Mouse (Mus musculus) megakaryocyte-erythroid progenitor cell, adult 5-6 weeks (primary cell): Measurements from ENCODE around the gene Crb3. TPM values are rescaled to one million over a fixed set of nuclear protein-coding genes. Genes with fewer than 3 reads are reported as not detected.

Experiments
- ATAC-seq: replicated peaks from 2 replicates; pipeline ENCODE4 v1.8.0; 2016; ENCODE audit warnings: mild to moderate bottlenecking, inconsistent platforms; ENCODE audit not compliant: severe bottlenecking, poor library complexity, low FRiP score, low TSS enrichment
- total RNA-seq, 2 experiments: library from RNA; stranded (forward) in 1 of 2; stranded (reverse) in 1 of 2; fragments of 200-1000, 215-1000 nt in 1 of 2; fragments of >200 nt in 1 of 2; fragmentation: Nextera tagmentation in 1 of 2; gene quantifications; 2 replicates each; pipeline ENCODE4 v1.2.3; 2014 to 2017

The Crb3 gene
- total RNA-seq, 2 experiments from 2014 or later = not detected

DNA sequence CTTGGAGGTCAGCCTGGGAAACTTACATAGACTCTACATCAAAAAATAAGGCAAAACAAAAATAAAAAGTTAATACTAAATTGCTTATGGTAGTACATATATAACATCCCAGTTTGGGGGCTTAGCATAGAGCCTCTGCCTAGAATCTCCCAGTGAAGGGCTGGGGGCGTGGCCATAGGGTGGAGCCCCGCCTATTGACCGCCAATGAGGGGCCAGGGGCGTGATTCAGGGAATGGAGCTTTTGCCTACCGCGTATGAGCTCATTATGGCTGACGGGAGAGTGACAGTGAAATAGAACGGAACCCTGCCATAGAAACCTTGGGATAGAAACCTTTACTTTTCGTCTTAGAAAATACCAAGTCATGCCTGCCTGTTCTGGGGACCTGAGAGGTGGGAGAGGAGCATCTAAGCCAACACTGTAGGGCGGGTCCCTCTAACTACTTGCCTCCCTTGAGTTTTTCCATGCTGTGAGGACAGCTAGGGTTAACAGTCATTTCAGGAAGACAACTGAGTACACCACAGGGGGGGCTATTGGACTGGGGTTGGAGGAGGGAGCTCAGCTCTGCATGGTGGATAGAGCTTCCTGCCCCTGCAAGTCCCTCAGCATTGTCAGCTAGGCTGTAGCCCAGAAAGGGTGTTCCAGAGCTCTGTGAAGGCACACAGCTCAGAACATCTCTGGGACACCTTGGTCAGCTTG is 40.9 kb downstream of the Crb3 start:
- ATAC-seq = peak; percentile 50; the same call in 1 of the 2 replicates

DNA sequence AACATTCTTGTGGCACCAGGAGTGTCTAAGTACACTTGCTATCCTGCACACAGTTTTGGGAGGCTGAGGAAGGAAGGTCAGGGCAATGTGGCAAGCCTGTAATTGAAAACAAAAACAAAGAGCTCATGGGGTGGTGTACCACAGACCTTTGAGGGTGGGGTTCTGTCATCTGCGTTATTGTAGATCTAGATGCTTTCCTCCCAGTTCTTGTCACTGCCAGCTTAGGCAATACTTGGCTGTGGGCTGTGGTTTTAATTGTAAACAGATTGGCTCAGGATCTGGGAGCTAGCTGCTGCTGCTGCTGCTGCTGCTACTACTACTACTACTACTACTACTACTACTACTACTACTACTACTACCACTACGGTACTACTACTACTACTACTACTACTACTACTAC is 43.4 kb downstream of the Crb3 start:
- ATAC-seq = no peak

DNA sequence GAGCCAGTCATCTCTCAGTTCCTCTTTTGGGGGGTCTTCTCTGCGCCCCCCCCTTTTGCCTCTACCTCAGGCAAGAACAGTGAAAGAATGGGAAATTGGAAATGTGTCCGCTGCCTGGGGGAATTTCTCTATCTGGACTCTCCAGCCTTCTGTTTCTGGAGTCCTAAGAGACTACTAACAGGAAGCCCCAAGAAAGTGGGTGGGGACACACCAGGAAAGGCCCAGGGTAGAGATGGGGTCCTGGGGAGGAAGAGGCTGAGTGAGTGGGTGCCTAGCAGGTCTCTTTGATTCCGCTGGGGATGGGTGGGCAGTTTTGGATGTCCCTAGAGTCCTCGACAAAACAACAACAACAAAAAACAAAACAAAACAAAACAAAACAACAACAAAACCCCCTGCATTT is 45.6 kb downstream of the Crb3 start:
- ATAC-seq = no peak

DNA sequence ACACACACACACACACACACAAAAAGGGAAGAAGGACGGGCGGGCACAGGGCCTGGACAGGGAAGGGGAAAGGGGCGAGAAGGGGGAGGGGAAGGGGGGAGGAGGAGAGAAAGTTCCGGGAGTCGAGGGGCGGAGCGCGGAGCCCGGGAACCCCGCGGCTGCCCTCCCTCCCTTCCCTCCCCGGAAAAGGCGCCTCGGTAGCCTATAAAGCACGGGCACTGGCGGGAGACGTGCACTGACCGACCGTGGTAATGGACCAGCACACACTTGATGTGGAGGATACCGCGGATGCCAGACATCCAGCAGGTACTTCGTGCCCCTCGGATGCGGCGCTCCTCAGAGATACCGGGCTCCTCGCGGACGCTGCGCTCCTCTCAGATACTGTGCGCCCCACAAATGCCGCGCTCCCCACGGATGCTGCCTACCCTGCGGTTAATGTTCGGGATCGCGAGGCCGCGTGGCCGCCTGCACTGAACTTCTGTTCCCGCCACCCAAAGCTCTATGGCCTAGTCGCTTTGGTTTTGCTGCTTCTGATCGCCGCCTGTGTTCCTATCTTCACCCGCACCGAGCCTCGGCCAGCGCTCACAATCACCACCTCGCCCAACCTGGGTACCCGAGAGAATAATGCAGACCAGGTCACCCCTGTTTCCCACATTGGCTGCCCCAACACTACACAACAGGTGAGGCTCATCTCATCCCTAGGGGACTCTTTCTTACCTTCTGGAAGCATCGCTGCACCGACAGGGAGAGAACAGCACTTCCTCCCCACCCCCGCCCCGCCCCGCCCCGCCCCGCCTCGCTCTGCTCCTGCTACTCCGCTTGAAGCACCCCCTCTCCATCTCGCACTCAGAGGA is 46.5 kb downstream of the Crb3 start, which contains the start of gene Tnfsf9:
Gene Tnfsf9 (plus strand): TSS at position 145 of the 854 bp plus-strand sequence.
- ATAC-seq = peak; percentile 54

- ATAC-seq = no peak
Observed at GRCm38 (mm10) chr17:57106035-57106368, 47.1 kb downstream of the Crb3 start.

DNA sequence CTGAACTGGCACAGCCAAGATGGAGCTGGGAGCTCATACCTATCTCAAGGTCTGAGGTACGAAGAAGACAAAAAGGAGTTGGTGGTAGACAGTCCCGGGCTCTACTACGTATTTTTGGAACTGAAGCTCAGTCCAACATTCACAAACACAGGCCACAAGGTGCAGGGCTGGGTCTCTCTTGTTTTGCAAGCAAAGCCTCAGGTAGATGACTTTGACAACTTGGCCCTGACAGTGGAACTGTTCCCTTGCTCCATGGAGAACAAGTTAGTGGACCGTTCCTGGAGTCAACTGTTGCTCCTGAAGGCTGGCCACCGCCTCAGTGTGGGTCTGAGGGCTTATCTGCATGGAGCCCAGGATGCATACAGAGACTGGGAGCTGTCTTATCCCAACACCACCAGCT is 48.2 kb downstream of the Crb3 start:
- ATAC-seq = no peak

DNA sequence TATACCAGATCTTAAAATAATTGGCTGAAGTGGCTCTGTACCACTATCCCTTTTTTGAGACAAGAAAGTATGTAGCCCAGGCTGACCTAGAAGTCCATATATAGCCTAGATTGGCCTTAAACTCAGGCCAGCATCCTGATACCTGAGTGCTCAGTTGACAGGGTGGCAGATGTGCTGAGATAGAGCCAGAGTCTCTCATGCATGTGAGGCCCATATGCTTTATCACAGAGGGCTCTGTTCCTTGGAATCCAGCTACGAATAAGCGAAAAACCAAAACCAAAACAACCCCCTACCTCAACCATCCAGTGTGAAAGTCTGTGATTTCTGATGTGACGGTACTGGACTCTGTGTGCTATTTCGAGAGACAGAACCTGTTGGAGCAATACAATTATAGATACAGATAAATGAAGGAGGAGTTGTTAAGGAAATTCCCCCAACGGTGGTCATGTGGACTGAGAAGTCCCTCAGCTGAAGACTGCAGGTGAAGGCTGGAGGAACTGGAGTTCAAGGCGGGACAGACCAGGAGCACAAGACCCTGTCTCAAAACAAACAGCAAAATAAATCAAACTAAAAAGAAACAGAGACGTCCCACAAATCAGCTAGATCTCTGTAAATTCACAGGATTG is 49.2 kb downstream of the Crb3 start:
- ATAC-seq = no peak

GRCm38 (mm10) chr17:57108666-57109171 is 49.8 kb downstream of the Crb3 start:
- ATAC-seq = no peak

- no peak for ATAC-seq
Observed at GRCm38 (mm10) chr17:57110005-57110404, 51.1 kb downstream of the Crb3 start.

GRCm38 (mm10) chr17:57112768-57113474 is 54.0 kb downstream of the Crb3 start:
- no peak for ATAC-seq

Other genes with a start within 250 kb of the Crb3 start
- gene Rfx2, start 228.1 kb upstream of the Crb3 start, total RNA-seq (2014; fragmentation: Nextera tagmentation) = 23.0 and 29.3 TPM in 2 replicates
- 4.7 and 10.5 TPM in 2 replicates for gene Rfx2, start 228.1 kb upstream of the Crb3 start, total RNA-seq (2017)
- gene Acsbg2, start 184.7 kb upstream of the Crb3 start, total RNA-seq (2014; fragmentation: Nextera tagmentation) = not detected in 2 replicates
- not detected in 2 replicates for gene Acsbg2, start 184.7 kb upstream of the Crb3 start, total RNA-seq (2017)
- gene 1700061G19Rik, start 183.6 kb upstream of the Crb3 start, total RNA-seq (2014; fragmentation: Nextera tagmentation) = not detected in 2 replicates
- gene 1700061G19Rik, start 183.6 kb upstream of the Crb3 start, total RNA-seq (2017) = not detected in 2 replicates
- 24.1 and 33.2 TPM in 2 replicates for gene Mllt1, start 123.7 kb upstream of the Crb3 start, total RNA-seq (2014; fragmentation: Nextera tagmentation)
- gene Mllt1, start 123.7 kb upstream of the Crb3 start, total RNA-seq (2017) = 12.2 and 17.3 TPM in 2 replicates
- gene Acer1, start 77.0 kb upstream of the Crb3 start, total RNA-seq (2014; fragmentation: Nextera tagmentation) = not detected in 2 replicates
- not detected in 2 replicates for gene Acer1, start 77.0 kb upstream of the Crb3 start, total RNA-seq (2017)
- gene Clpp, start 68.8 kb upstream of the Crb3 start, total RNA-seq (2014; fragmentation: Nextera tagmentation) = 89.2 and 116 TPM in 2 replicates
- gene Clpp, start 68.8 kb upstream of the Crb3 start, total RNA-seq (2017) = 83.2 and 135 TPM in 2 replicates
- 25.2 and 26.4 TPM in 2 replicates for gene Alkbh7, start 61.8 kb upstream of the Crb3 start, total RNA-seq (2014; fragmentation: Nextera tagmentation)
- 19.1 and 25.8 TPM in 2 replicates for gene Alkbh7, start 61.8 kb upstream of the Crb3 start, total RNA-seq (2017)
- not detected in 2 replicates for gene Pspn, start 59.1 kb upstream of the Crb3 start, total RNA-seq (2014; fragmentation: Nextera tagmentation)
- gene Pspn, start 59.1 kb upstream of the Crb3 start, total RNA-seq (2017) = 4.6 TPM in 1 of 2 replicates, not detected in the other
- 112 and 139 TPM in 2 replicates for gene Gtf2f1, start 47.8 kb upstream of the Crb3 start, total RNA-seq (2014; fragmentation: Nextera tagmentation)
- gene Gtf2f1, start 47.8 kb upstream of the Crb3 start, total RNA-seq (2017) = 214 and 264 TPM in 2 replicates
- gene Gm17949, start 47.6 kb upstream of the Crb3 start, total RNA-seq (2014; fragmentation: Nextera tagmentation) = not detected in 2 replicates
- not detected in 2 replicates for gene Gm17949, start 47.6 kb upstream of the Crb3 start, total RNA-seq (2017)
- gene Khsrp, start 27.6 kb upstream of the Crb3 start, total RNA-seq (2014; fragmentation: Nextera tagmentation) = 211 and 252 TPM in 2 replicates
- gene Khsrp, start 27.6 kb upstream of the Crb3 start, total RNA-seq (2017) = 92.4 and 128 TPM in 2 replicates
- gene Slc25a41, start 17.5 kb upstream of the Crb3 start, total RNA-seq (2014; fragmentation: Nextera tagmentation) = not detected in 2 replicates
- 0.91 TPM in 1 of 2 replicates, not detected in the other for gene Slc25a41, start 17.5 kb upstream of the Crb3 start, total RNA-seq (2017)
- 17.9 and 21.2 TPM in 2 replicates for gene Slc25a23, start 758 bp downstream of the Crb3 start, total RNA-seq (2014; fragmentation: Nextera tagmentation)
- gene Slc25a23, start 758 bp downstream of the Crb3 start, total RNA-seq (2017) = 3.0 and 6.2 TPM in 2 replicates
- gene Dennd1c, start 19.4 kb downstream of the Crb3 start, total RNA-seq (2014; fragmentation: Nextera tagmentation) = 20.4 and 33.4 TPM in 2 replicates
- 0.65 and 1.8 TPM in 2 replicates for gene Dennd1c, start 19.4 kb downstream of the Crb3 start, total RNA-seq (2017)
- gene Tubb4a, start 28.7 kb downstream of the Crb3 start, total RNA-seq (2014; fragmentation: Nextera tagmentation) = not detected in 2 replicates
- 0.08 TPM in 1 of 2 replicates, not detected in the other for gene Tubb4a, start 28.7 kb downstream of the Crb3 start, total RNA-seq (2017)
- gene Tnfsf9, start 46.2 kb downstream of the Crb3 start, total RNA-seq (2014; fragmentation: Nextera tagmentation) = not detected in 2 replicates
- gene Tnfsf9, start 46.2 kb downstream of the Crb3 start, total RNA-seq (2017) = not detected in 2 replicates
- not detected in 2 replicates for gene Cd70, start 90.7 kb downstream of the Crb3 start, total RNA-seq (2014; fragmentation: Nextera tagmentation)
- gene Cd70, start 90.7 kb downstream of the Crb3 start, total RNA-seq (2017) = not detected in 2 replicates
- 1.0 and 1.2 TPM in 2 replicates for gene Tnfsf14, start 135.1 kb downstream of the Crb3 start, total RNA-seq (2014; fragmentation: Nextera tagmentation)
- 0.99 and 1.6 TPM in 2 replicates for gene Tnfsf14, start 135.1 kb downstream of the Crb3 start, total RNA-seq (2017)
- gene C3, start 169.0 kb downstream of the Crb3 start, total RNA-seq (2014; fragmentation: Nextera tagmentation) = 8.9 TPM in 1 of 2 replicates, not detected in the other
- 1.7 and 7.1 TPM in 2 replicates for gene C3, start 169.0 kb downstream of the Crb3 start, total RNA-seq (2017)
- 18.7 and 23.9 TPM in 2 replicates for gene Gpr108, start 189.3 kb downstream of the Crb3 start, total RNA-seq (2014; fragmentation: Nextera tagmentation)
- 6.2 and 10.6 TPM in 2 replicates for gene Gpr108, start 189.3 kb downstream of the Crb3 start, total RNA-seq (2017)
- gene Trip10, start 190.3 kb downstream of the Crb3 start, total RNA-seq (2014; fragmentation: Nextera tagmentation) = 3.9 and 4.5 TPM in 2 replicates
- gene Trip10, start 190.3 kb downstream of the Crb3 start, total RNA-seq (2017) = 8.3 and 10.0 TPM in 2 replicates
- gene Vav1, start 220.0 kb downstream of the Crb3 start, total RNA-seq (2014; fragmentation: Nextera tagmentation) = 39.2 and 44.7 TPM in 2 replicates
- 86.4 and 126 TPM in 2 replicates for gene Vav1, start 220.0 kb downstream of the Crb3 start, total RNA-seq (2017)